Mouse (Mus musculus) telencephalon, adult 2 months (tissue): ENCODE measurements around the gene Zdhhc5.
"Not testable (repeated sequence)": the region's sequence is repeated elsewhere in the genome, so short reads cannot be mapped to it uniquely, and the experiment has no call there.

ENCODE experiments used
- DNase-seq: peaks from one replicate; pipeline ENCODE4 v3.0.0-alpha.2; 2011; ENCODE audit warnings: low read depth, low spot score

The Zdhhc5 gene

GRCm38 (mm10) chr2:84695007-84695695 lies 19.8 kb downstream of the Zdhhc5 start:
- no peak for DNase-seq

- no peak for DNase-seq
These were observed 24.9 kb downstream of the Zdhhc5 start for GRCm38 (mm10) chr2:84690050-84690449.

DNA sequence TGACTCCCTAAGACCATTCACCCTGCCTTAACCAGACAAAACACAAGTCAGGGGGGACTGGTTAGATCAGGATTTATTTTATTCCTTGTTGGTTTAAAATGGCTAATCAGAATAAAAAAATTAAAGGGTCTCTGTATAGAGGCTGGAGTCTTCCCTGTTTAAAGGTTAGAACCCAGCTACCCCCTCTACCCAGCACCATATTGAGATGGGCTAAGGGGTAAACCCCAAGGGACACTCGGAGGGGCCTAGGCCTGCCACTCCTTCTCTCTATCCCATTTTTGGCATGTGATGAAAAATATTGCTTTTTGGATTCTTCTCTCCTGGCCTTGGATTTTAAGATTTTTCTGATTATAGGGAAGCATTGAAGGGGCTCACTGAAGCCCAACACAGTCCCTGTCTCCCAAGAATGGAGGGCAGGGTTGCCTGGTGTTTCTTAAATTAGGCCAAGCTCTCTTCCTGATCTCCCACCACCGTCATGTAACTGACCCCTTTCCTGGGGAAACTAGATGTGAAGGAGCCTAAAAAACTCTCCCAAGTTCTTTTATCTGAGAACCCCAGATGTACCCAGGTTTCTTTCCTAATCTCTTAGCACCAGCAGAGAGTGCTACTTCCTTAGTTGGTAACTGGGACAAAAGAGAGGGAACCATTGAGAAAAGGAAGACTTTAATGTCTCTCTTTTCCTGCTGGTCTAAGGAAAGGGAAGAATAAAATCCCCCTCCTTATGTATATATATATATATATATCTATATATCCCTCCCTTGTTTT lies 26.7 kb downstream of the Zdhhc5 start:
- DNase-seq = no peak

DNA sequence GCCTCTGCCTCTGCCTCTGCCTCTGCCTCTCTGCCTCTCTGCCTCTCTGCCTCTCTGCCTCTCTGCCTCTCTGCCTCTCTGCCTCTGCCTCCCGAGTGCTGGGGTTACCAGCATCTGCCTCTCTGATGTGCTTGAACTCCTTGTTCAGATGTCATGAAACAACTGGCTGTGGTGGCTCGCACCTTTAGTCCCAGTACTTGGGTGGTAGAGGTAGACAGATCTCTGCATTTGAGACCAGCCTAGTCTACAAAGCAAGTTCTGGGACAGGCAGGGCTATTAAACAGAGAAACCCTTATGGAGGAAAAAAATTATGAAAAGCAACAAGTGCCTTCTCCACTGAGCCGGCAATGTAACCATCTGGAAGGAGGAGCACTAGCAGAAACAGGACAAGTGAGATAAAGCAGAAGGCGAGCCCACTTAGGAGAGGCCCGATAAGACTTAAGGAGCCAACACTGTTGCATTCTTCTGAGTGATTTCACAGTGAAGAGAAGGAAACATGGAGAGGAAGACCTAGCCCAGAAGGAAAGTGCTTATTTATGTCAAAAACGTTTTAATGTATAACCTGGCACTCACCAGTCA lies 32.3 kb downstream of the Zdhhc5 start:
- no peak for DNase-seq

- DNase-seq = no peak
These were observed 36.0 kb downstream of the Zdhhc5 start, which contains the start of gene Tmx2 for GRCm38 (mm10) chr2:84679016-84679415. Gene Tmx2 (minus strand): TSS chr2:84679140.

DNA sequence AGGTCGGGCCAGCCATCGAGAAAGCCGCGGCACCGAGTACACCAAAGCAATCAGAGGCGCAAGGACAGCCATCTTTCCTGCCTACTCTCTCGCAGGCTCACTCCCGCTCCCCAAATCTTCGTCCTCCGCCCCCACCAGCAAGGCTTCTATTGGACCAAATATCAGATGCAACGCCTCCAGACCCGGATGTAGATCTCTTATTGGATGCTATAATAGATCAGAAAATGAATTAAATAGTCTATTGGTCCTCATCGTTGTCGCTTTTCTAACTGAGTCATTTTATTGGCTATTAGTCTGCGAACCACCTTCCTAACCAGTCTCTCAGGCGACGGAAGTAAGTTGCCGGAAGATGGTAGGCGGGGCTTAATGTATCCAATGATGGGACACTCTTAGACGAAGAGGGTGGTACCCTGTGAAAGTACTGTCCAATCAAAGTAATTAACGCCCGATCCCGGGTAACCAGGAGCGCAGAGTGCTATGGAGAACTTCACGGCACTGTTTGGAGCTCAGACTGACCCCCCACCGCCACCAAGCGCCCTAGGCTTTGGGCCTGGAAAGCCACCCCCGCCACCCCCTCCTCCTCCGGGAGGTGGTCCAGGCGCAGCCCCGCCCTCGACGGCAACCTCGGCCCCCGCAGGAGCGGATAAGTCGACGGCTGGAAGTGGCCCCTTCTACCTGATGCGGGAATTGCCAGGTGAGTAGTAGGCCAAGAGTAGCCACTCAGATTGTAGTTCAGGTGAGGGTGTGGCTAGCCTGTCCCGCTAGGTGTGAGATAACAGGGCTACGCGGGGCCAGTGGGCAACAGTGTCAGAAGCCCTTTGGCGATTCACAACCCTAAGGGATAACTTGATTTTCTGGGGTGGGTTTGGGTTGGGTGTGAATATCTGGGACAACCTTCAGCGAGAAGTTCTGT lies 36.8 kb downstream of the Zdhhc5 start, which contains the start of the genes Gm28635 and Med19:
TSS of gene Gm28635 (minus strand) at position 74 of the 913 bp plus-strand sequence.
TSS of gene Med19 (plus strand) at position 435 of the 913 bp plus-strand sequence.
- DNase-seq = peak; percentile 100

DNA sequence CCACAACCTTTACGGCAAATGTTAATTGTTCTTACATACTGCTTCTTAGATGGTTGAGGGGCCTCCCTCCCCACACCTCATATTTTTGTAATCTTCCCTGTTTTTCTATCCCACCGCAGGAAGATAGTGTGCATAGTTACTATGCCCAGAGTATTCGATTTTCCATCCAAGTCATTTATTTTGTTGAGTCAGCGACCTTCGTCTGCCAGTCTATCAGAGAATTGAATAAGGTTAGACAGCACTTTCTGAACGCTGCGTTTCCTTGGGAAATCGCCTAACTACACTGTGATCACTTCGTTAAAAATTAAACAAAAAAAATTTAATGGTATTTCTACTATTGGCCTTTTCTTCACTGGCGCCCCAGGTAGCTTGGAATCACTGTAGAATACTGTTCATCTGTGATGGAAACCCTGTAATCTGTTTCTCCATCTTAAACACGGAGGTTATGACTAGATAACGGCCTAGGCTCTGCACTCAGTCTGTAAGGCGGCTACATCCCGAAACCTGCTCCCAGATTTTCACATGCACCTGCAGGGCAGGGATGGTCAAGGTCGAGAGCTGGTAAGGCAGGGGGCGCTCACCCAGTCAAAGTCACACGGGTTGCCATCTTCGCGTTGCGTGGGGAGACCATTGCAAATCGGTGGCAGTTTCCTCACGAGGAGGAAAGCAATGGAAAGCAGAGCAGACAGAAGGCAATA lies 37.6 kb downstream of the Zdhhc5 start:
- DNase-seq = peak; percentile 26

GRCm38 (mm10) chr2:84671535-84671934 lies 43.4 kb downstream of the Zdhhc5 start:
- DNase-seq = not testable (repeated sequence)

DNA sequence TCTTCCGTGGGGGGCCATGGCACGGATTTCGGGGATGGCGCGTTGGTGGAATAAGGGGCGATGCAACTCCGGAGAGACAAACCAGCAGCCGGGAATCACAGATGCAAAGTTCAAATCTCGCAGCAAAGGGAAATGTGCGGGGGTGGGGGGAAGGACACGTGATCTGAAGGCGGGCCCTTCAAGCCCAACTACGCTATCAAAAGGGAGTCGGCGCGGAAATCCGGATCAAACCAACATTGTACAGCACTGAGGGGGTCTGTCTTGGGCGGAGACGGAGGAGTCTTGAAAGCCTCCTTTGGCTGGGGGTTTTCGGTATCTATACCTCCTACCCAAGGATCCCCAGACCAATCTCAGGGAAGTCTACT lies 44.4 kb downstream of the Zdhhc5 start, which contains the start of gene Selenoh:
TSS of gene Selenoh (minus strand) at position 202 of the 365 bp plus-strand sequence.
- DNase-seq = peak; percentile 88

DNA sequence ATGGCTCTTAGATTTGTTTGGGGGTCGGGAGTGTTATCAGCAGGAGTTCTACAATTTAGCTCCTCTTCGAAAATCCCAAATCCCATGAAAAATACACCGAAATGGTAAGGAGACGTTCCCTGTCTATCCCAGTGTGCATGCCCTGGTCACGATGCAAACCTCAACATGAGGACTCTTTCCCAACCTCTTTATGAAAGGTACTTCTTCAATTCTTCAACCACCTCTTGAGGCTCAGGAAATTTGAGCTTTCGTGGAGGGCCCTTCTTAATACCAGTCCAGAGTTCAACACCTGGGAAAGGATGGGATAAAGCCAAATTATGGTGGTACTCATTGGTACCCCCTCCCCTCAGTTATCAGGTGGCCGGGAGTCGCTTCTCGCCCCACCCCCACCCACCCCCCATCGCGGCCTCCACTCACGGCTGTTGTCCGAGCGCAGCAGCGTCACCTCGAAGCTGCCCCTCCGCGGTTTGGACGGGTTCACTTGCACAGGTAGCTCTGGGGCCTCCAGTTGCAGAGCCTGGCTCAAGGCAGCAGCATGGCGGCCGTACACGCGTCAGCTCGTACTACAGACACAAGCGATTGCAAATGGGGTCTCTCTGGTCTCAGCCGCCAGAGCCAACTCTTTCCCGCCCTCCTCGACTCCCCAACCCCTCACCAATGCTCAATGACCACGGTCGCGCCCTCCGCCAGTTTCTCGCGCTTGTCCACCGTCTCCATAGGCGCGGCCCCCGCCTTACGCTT lies 45.0 kb downstream of the Zdhhc5 start:
- DNase-seq = no peak

DNA sequence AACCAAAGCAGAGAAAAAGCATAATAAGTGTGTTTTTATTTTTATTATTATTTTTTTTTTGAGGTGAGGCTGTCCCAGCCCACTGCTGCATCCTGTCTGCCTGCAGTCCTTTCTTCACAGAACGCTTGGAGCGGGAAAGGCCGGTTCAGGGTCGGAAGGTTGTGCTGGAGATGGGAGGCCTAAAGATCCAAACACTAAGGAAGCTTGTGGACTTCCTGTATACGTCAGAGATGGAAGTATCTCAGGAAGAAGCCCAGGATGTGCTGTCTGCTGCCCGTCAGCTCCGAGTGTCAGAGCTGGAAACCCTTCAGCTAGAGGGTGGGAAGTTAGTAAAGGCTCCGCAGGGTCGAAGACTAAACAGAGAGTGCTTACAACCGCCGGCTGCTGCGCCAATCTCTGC lies 48.9 kb downstream of the Zdhhc5 start:
- no peak for DNase-seq

- DNase-seq = no peak
These were observed 52.1 kb downstream of the Zdhhc5 start for GRCm38 (mm10) chr2:84662866-84663265.

DNA sequence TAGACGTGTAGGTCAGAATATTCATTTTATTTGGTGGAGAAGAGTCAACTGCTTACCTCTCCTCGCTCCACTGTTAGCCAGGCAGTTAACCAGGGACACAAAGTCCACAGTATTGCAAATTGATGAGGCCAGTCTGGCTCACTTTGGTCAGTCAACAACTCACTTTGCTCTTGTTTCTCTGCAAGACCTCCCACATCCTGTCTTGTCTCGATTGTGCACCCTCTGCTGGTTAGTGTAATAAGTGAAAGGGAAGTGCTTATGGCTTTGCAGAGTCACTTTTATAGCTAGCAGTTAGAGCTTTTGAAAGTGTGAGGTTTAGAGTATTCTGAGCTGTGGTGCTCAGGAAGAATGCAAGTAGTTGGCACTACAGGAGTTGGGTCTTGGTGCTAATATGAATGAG lies 54.7 kb downstream of the Zdhhc5 start:
- DNase-seq = peak; percentile 59

- DNase-seq = no peak
These were observed 56.2 kb downstream of the Zdhhc5 start, which contains the start of gene Btbd18 for GRCm38 (mm10) chr2:84658806-84659205. Gene Btbd18 (plus strand): TSS chr2:84659079.

DNA sequence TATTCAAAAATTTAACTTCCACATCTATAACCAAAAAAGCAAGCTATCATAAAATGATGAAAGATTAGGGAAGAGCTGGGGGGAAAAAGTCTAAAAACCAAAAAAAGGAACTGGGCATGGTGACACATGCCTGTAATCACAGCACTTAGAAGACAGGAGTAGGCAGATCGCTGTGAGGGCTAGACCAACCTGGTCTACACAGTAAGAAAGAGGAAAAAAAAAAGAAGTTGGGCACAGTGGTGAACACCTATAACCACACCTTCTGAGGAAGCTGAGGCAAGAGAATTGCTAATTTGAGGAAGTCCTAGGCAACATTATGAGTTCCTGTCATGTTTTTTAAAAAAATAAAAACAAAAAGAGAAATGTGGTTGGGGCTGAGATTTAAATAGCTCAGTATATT lies 59.1 kb downstream of the Zdhhc5 start:
- DNase-seq = no peak

GRCm38 (mm10) chr2:84653354-84653753 lies 61.6 kb downstream of the Zdhhc5 start:
- DNase-seq = no peak

DNA sequence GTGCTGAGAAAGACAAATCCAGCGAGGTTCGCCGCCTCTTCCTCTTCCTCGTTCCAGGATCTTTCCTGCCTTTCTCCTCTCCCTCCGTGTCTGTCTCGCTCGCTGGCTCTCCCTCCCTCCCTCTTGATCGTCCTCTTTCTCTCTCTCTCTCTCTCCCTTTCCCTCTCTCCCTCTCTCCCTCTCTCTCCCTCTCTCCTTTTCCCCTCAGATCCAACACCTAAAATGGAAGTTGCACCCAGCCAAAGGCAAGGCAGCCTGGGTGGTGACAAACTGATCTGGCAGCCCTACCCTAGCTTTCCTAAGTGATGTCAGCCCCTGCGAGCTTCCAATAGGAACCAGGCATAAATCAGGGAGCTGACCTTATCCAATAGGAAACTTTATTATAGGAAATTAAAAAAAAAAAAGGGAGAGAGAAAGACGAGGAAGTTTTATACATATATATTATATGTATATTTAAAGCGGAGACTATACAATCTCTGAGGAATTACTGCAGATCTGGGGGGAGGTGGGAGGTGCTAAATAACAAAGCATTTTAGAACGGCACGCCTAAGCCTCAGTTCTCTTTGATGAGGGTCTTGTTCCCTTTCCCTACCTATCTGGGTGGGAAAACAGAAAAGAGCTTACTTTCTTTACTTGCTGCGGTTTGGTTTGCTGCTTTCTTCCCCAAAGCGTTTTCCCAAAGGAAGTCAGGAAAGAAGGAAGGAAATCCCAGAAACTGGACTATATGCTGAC lies 64.3 kb downstream of the Zdhhc5 start, which contains the start of gene Ctnnd1:
TSS of gene Ctnnd1 (minus strand) at position 302 of the 732 bp plus-strand sequence.
- peak; percentile 97 for DNase-seq

GRCm38 (mm10) chr2:84649674-84650073 lies 65.3 kb downstream of the Zdhhc5 start:
- no peak for DNase-seq

GRCm38 (mm10) chr2:84648369-84648768 lies 66.6 kb downstream of the Zdhhc5 start:
- no peak for DNase-seq
